Mouse (Mus musculus): ENCODE measurements around the gene Coq2. TPM values are rescaled to one million over a fixed set of nuclear protein-coding genes. Genes with fewer than 3 reads are reported as not detected.

Gene Coq2
- total RNA-seq, 2 experiments from 2014 or later: 47.0 to 47.7 TPM

DNA sequence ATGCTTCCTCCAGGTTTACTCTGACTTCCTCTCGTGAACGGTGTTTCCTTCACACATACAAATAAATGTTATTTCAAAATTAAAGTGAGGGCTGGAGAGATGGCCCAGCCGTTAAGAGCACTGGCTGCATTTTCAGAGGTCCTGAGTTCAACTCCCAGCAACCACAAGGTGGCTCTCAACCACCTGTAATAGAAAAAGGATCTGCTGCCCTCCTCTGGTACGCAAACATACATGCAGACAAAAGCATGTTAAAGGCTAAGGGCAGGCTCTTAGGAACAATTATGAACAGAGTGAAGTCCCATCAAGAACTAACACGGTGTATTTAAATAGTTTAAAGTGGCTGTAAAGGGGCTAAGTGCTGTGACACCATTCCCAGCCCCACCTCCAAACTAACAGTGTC is 11.1 kb downstream of the Coq2 start:
- intact Hi-C loops (cut with DNase I): loop anchor here (5.0 kb wide), 1 partner anchor 117 kb away; no protein-coding TSS in a partner anchor
- no peak for DNase-seq

DNA sequence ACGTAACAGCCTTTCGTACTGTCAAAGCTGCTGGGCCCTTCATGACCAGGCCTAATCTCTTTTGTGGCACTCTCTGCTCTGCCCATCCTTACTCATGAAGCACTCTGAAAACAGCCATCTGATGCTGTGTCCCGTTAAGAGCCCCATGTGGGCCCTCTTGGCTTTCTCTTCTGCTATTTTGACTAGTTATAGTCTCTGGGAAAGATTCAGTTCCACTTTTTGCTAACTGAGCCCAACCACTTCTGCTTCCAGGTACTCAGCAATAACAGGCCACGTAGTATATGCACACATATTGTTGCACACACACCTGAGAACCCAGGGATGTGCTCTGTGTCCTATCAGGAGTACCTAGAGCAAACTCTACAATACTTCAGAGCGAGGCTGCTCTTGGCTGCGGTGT is 11.9 kb downstream of the Coq2 start:
- intact Hi-C loops (cut with DNase I): loop anchor here (5.0 kb wide), 1 partner anchor 116 kb away; no protein-coding TSS in a partner anchor
- no peak for DNase-seq

DNA sequence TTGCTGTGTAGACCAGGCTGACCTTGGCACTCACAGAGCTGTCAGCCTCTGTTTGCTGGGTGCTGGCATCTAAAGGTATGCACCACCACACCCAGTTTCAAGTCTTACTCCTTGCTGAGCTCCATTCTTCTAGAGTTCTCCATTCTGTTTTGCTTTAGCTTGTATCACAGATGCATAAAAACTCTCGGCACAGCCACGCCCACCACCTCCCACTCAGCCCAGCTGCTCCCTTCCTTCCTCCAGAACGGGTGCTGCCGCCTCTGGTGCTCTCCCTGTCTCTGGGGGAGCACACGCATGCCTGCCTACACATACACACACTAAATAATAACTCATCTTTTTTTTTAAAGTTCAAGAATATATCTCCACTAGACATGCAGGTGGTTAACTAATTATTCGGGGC is 16.5 kb downstream of the Coq2 start:
- no peak for DNase-seq
- intact Hi-C loops (cut with DNase I): no loop called here

DNA sequence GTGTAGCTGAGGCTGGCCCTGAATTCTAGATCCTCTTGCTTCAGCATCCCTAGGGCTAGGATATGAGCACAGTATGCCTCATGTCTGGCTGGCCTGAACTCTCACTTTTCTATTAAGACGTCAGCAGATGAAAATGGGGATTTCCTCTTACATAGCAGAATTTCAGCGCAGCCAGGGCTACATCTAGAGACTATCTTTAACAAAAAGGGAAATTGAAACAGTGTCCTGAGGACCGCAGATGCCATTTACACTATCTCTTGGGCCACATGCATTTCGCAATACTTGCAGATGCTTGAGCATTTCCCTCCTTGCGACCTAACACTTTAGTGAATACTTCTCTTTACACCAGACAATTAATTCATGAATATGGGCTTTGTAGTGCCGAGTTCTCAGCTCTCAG is 18.6 kb downstream of the Coq2 start:
- intact Hi-C loops (cut with DNase I): no loop called here
- DNase-seq: no peak

DNA sequence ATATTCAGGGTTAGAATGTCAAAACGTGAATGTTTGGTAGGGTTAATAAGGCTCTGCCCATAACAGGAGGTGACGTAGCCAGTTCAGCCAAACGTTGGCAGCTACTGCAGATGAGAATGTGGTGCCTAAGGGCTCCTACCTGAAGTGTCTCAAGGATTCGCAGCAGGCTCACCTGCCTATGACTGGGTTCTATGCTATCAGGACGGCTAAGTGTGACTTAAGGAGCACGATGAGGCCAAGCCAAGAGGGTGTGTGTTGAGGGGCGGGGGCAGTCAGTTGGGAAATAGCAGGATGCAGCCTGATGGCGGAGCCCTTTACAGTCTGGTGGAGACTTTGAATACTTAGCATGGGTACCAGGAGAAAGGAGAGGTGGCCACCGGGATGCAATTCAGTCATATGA is 22.6 kb downstream of the Coq2 start:
- intact Hi-C loops (cut with DNase I): no loop called here
- no peak for DNase-seq

DNA sequence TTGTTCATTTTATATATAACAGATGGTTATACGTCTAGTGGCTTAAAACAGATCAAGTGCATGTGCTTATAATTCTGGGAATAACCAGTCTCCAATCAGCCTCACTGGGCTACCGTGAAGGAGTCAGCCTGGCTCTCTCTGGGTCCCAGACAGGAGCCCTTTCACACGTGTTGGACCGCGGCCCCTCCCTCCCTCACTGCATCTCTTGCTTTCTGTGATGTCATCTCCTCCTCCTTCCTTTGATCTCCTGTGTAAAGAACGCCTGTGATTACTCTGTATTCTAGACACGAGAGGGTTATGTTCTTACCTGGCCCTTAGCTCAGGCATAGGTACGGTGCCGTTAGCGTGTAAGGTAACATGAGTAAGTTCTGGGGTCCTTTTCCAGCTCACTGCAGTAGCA is 23.5 kb downstream of the Coq2 start:
- intact Hi-C loops (cut with DNase I): no loop called here
- DNase-seq: no peak

DNA sequence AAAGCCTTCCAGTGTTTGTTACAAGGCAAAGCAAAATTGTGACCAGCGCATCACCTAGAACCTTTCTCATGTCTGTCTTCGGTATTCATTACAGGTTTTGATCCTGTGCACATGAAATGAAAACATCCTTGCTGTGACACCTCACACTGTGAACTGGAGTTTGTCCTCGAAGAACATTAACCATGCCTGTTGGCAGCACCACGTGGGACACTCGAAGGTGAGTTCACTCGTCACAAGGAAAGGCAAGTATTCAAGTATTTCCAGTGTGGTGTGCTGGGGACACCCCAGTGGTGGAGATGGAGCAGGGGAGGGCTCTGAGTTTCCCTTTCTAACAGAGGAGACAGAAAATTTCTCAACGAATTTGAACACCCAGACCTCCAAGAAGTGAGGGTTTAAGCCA is 24.0 kb downstream of the Coq2 start:
- no peak for DNase-seq
- intact Hi-C loops (cut with DNase I): no loop called here

DNA sequence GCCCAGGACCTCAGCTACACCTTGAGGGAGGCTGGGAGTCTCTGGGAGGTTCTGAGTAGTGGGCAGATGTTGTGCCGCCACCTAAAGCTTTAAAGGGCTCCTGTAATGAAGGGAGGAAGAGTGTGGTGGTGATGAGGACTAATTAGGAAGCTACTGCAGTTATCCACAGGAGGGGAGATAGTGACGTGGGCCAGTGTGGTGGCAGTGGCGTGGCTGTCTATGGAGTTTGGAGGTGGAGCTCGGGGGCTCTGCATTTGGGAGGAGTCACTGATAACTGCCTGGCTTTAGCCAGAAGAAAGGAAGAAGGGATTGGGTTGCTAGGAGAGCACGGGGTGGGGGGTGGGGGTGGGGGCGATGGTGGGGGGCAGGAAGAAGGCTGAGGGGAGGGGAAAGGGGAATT is 26.4 kb downstream of the Coq2 start:
- DNase-seq: no peak
- intact Hi-C loops (cut with DNase I): loop anchor here (10.0 kb wide), 1 partner anchor 94 kb away; no protein-coding TSS in a partner anchor

DNA sequence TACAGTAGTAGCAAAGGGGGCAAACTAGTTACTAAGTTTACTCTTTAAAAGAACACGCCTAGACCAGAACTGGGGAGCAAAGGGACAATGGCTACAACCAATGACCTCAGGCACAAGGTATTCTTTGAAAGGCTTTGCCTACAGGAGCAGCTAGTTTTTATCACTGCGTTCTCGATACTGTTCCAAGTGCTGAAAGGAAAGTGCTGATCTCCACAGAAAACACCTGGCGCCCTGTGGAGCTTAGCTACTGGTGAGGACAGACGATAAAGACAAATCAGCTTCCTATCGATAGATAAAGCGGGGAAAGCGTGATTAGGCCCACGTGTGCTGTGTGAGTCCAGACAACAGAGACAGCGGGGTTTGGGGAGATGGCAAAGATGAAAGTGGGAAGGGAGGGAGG is 26.9 kb downstream of the Coq2 start:
- DNase-seq: no peak
- intact Hi-C loops (cut with DNase I): loop anchor here (10.0 kb wide), 1 partner anchor 93 kb away; no protein-coding TSS in a partner anchor

DNA sequence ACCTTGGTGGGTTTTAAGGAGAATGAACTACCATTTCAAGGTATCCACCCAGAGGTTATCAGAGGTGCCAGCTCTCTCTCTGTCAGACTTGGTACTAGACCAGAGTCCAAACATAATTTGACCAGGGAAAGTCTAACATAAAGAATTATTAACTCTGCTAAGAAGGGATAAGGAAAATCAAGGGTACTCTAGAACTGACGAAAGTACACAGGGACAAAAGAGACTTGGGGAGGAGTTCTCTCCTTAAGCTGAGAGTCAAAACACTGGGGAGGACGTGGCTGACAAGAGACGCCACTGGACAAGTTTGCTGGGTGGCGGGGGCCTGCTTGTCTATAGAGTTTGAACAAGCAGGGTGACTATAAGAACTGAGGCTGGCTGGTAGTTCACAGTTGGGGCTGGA is 28.4 kb downstream of the Coq2 start:
- intact Hi-C loops (cut with DNase I): loop anchor here (10.0 kb wide), 1 partner anchor 92 kb away; no protein-coding TSS in a partner anchor

DNA sequence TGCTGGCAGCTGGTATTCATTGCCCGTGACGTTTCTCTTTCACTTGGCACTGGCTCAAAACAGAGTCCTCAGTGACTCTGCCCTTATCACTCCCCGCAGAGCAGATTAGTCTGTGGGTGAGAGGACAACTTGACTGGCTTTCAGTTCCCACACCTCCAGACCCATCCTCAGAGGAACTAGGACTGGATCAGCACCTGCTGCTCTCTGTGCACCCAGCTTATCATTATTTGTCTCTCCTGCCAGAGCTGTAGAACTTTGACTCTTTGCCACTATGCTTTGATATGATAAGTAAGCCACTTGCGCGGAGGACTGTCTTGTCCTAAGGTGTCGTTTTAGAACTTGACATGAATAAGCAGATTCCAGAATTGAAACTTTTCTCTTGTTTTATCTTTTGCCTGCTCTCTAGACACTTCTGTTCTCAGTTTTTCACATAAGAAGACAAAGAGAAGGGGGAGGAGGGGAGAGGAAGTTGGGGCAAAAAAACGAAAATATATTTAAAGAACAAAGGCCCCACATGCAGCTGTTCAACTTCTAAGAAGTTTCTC is 30.9 kb downstream of the Coq2 start:
- no peak for DNase-seq
- intact Hi-C loops (cut with DNase I): loop anchor here (10.0 kb wide), 1 partner anchor 89 kb away; no protein-coding TSS in a partner anchor

More for the DNA sequence above, 28.4 kb downstream of the Coq2 start:
- no peak for DNase-seq

DNA sequence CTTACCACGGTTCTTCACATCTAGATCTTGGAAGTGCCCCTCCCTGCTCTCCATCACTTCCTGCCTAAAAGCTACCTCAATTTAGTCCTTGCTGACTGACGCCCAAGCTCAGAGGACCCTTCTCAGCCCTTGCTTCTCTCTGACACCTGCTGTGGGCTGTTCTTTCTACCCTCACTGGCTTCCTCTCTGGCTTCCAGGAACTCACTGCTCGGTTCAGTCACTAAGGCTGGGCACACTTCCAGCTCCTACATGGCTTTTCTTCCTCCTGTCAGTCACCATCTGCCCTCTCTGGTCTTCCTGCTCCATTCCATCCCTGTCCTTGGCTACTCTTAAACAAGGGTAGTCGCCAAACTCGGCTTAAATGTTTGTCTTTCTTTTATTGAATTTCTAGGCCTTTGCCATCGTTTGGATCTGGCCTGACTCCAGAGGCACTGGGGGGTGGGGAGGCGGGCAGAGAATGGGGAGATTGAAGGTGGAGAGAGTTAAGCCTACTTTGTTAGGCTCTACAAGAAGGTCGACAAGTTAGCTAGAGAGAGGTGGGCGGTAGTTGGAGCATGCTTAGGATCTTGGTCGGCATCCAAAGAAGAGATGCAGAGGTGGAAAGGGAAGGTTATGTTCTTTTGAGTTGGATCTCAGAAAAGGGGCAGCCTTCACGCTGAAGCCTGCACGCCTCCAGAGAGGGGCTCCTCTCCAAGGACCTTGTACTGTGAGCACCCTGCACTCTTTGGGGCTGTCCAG is 31.5 kb downstream of the Coq2 start:
- intact Hi-C loops (cut with DNase I): loop anchor here (10.0 kb wide), 1 partner anchor 89 kb away; no protein-coding TSS in a partner anchor
- DNase-seq: peak; percentile 68

DNA sequence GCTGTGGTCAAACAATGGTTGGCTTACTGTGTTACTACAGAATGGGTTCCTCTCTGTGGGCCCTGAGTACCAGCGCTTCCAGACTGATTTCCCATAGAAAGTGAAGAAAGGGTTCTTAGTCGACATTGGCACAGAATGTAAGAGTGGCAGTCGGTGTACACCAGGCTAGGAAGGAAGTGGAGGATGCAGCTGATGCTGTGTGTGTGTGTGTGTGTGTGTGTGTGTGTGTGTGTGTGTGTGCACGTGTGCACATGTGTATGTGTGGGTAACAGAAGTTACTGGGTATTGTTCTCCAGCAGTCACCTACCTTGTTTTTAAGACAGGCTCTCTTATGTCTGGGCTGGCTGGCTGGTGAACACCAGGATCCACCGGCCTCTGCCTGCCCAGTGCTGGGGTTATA is 32.6 kb downstream of the Coq2 start:
- DNase-seq: no peak
- intact Hi-C loops (cut with DNase I): loop anchor here (10.0 kb wide), 1 partner anchor 88 kb away; no protein-coding TSS in a partner anchor

DNA sequence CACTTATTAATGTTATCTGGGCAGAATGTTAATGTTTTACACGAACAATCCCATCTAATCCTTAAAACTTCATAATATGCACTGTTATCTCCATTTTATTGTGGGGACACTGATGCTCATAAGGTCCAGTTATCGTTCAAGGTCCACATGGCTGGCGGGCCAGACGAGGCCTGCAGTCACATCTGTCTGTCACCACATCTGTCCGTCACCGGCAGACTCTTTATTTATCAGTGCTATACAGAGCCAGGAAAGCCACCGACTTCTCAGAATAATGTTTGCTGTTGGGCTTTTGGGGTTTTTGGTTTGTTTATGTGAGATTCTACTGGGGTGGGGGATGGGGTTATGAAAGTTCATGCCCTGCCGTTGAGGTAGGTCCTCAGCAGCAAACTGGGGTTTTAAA is 36.5 kb downstream of the Coq2 start:
- intact Hi-C loops (cut with DNase I): no loop called here
- no peak for DNase-seq

DNA sequence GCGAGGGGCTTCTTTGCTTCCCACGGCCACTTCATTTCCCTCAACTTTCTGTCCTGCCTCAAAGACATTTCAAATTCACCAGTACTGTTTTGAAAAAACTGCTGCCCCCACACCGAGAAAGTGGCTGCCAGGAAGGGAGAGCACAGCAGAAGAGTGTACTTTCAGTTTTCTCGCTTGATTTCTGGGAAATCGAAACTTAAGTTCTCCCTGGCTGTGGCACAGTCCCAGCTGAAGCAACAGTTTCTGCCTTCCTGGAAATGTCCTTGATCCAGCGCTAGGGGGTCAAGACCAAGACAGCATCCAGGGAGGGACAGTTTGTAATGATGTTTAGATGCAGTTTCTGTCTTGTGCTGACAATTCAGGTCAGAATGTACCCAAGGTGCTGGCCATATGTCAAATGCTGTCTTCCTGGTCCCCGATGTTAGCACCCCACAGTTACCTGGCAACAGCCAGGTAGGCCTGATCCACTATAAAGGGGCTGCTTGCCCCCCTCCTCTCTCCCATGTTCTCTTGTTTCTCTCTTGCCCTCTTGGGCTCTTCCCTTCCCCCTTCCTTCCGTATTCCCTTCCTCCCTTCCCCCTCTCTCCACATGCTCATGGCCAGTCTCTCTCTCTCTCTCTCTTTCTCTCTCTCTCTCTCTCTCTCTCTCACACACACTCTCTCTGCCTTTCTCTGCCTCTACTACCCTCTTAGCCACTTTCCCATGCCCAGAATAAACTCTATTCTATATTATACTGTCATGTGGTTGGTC is 38.0 kb downstream of the Coq2 start:
- intact Hi-C loops (cut with DNase I): no loop called here
- DNase-seq: no peak

DNA sequence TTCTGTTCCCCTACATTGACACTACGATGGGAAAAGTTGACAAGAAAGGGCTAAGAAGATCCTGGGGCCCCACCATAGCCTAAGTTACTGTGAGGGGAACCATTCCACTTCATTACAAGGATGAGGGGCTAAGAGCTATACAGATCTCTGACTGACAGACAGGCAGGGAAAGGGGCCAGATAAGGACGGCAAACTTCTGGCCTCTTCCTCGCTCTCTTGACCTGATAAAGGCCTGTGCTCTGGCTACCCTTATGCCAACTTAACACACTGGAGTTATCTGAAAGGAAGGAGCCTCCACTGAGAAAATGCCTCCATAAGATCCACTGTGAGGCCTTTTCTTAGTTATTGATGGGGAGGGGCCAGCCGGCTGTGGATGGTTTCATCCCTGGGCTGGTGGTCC is 39.0 kb downstream of the Coq2 start:
- DNase-seq: no peak
- intact Hi-C loops (cut with DNase I): no loop called here

DNA sequence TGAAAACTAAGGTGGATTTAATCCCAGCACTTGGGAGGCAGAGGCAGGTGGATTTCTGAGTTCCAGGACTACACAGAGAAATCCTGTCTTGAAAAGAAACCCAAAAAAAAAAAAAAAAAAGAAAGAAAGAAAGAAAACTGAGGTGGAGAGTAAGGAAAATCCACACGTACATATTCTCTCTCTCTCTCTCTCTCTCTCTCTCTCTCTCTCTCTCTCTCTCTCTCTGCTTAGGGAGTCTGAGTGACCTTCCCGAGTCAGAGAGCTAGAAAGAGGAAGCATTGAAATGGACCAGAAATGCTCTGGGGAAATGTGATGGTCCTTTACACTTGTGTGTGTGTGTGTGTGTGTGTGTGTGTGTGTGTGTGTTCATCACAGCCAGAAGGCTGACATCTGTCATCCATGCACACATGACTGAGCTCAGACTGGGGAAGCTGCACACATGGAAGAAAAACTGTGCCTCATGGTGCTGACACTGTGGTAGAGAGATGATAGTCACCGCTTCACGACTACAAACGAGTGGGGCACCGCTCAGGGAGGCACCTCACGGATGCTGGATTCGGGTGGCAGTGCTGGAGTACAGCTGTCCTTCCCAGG is 40.0 kb downstream of the Coq2 start:
- intact Hi-C loops (cut with DNase I): no loop called here
- no peak for DNase-seq

DNA sequence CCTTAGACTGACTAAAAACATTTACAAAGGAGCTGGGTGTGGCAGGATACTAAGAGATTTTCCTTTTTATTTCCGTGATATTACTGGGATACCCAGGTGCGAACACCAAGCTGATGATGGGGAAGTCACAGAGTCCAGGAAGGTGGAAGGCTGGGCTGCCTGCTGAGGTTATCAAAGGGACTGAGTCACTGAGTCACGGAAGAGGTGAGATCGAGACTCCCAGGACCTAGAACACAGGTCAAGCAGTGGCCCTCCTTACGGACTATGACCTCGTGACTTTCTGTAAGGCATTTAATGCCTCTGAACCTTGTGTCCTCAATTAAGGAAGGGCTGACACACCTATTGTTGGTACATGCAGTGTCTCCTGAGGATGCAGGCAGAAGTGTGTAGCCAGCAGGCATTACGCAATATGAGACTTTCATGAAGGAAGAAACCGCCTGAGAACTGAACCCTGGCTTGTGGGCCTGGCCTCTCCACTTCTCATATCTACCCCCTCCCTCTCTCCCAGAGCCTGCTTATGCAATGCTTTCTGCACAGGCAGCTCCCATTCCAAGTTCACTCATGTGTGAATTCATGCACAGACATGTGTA is 42.3 kb downstream of the Coq2 start:
- no peak for DNase-seq
- intact Hi-C loops (cut with DNase I): no loop called here

DNA sequence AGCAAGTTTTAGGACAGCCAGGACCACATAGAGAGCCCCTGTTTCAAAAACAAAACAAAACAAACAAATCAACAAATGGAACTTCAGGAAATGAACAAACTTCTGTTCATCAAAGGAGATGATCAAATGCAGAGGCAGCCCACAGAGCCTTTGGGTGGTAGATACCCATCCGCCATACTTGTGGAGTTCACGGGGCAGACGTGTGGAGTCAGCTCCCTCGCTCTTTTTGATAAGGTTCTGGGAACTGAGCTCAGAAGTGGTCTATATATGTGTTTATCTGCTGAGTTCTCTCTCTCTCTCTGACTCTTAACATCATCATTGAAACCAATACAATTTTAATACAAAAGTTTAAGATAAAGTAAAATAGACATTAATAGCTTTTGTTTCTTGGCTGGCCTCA is 46.1 kb downstream of the Coq2 start:
- no peak for DNase-seq
- intact Hi-C loops (cut with DNase I): no loop called here

DNA sequence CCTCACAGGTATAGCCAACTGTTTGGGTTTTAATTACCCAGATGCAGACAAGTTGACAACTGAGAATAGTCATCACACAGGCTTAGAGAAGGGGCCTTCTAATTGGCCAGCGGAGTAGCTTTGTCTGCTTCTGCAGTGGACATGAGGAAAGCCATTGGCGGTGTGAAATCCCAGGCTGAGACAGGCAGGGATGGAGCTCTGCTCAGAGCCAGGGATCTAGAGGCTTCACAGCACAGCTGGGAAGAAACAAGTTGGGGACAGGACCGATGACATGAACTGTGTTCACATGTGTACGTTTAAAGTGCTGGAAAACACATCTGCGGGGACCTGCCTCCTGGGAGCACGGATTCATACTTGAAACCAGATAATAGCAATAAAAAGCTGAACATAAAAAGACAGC is 48.4 kb downstream of the Coq2 start:
- no peak for DNase-seq
- intact Hi-C loops (cut with DNase I): no loop called here

All from left cerebral cortex, postnatal 4 days (tissue).